Mouse (Mus musculus) mouse embryonic stem cell (cell line): ENCODE measurements at regions not wholly inside any gene's neighbourhood (a gene's known extent, or its start where the extent isn't known, plus 50 kb on each side); places are given as distances from the start of the nearest gene placed in this dataset.

Experiments used
- in situ Hi-C, 2 experiments: fragments of 300-500 bp; cut with MboI; formaldehyde crosslinking; loops; 1 replicate in 1 of 2; 3 replicates in 1 of 2; pipeline ENCODE4 v1.14.3; 2019 to 2020; ENCODE audit warnings: low sequenced_read_pairs in 2 of 2, low pct_unique_long_range_greater_than_20kb in 1 of 2, mixed read lengths in 1 of 2; ENCODE audit not compliant: unreplicated experiment in 1 of 2

GRCm38 (mm10) chr2:117511737-117512136 is 168.9 kb upstream of the Rasgrp1 start:
- in situ Hi-C loops = no loop called here

GRCm38 (mm10) chr2:117512551-117512950 is 169.8 kb upstream of the Rasgrp1 start:
- in situ Hi-C loops = no loop called here

DNA sequence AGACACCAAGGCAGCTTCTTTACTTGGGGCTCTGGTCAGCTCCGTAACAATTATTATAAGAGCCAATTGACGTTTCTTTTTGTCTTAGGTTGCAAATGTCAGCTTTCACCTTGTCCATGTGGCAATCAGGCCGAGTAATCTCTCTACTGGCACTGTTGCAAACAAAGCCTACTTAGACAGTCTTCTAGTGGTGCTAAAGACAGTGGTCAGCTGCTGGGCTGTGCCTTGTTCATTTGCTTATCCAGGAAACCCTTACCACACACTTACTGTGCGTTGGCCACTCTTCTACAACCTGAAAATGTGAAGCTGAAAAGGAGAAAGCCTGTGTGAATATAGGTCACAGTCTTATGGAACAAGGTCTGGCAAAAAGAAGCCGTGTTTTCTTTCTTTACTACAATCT is 181.6 kb upstream of the Rasgrp1 start:
- in situ Hi-C loops = no loop called here

DNA sequence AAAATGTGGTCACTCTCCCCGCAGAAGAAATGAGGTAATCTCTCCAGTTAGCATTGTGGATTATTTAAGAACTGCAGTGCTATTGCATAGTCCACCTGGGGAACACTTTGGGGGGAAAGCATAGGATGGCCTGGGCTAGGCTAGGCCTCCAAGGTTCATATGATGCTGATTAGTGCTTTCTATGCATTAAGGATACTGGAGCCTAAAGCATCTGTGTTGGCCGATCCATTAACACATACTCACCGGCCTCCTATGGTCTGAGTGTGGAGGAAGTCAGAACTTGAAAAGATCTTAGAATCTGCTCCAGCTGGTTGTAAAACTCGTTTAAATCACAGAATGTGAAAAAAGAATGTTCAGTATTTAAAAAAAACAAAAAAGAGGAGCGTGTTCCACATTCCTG is 196.1 kb upstream of the Rasgrp1 start:
- in situ Hi-C loops = loop anchor here in 1 of 2 experiments (25.0 kb wide), 2 partner anchors 573 to 698 kb away; partner anchors contain the start of gene Thbs1

GRCm38 (mm10) chr2:117539285-117539684 is 196.5 kb upstream of the Rasgrp1 start:
- in situ Hi-C loops = loop anchor here in 1 of 2 experiments (25.0 kb wide), 2 partner anchors 573 to 698 kb away; partner anchors contain the start of gene Thbs1

DNA sequence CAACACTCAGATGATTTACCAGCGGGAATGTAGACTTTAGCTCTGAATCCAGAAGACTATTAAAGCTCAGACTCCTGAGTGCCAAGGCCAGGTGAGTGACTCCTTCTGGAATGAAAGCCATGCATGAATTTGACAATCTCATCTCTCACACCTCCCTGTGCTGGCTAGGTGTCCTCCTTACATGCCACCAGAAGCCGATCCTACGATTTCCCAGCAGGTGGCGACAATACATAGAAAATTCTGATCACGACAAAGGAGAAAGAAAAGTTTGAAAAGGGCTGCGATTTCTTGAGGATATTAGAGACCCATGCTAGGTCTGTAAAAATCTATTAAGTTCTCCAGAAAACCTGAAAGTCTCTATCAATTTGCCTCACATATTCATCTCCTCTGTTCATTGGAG is 198.7 kb upstream of the Rasgrp1 start:
- in situ Hi-C loops = loop anchor here in 1 of 2 experiments (25.0 kb wide), 2 partner anchors 571 to 696 kb away; partner anchors contain the start of gene Thbs1

- in situ Hi-C loops = loop anchor here in 1 of 2 experiments (25.0 kb wide), 2 partner anchors 570 to 695 kb away; partner anchors contain the start of gene Thbs1
Measured at GRCm38 (mm10) chr2:117542298-117542697, 199.5 kb upstream of the Rasgrp1 start.

- in situ Hi-C loops = loop anchor here in 1 of 2 experiments (25.0 kb wide), 2 partner anchors 569 to 694 kb away; partner anchors contain the start of gene Thbs1
Measured at GRCm38 (mm10) chr2:117543301-117543782, 200.5 kb upstream of the Rasgrp1 start.

DNA sequence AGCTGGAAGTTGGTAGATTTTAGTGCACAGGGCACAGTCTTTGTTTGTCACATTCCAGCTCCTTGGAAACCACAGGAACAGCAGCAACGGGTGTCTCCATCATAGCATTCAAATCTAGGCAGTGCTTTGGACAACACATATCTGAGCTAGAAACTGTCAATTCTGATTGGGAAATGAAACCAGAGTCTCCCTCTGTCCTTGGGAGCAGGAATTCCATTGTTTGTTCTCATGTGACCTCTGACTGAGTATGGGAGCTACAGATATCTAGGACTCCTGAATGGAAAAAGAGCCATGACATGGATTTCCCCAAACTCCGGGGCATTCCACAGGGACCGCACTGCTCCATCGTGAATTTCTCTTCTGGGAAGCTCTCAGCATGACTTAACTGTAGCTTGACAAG is 205.5 kb upstream of the Rasgrp1 start:
- in situ Hi-C loops = loop anchor here in 1 of 2 experiments (25.0 kb wide), 2 partner anchors 564 to 689 kb away; partner anchors contain the start of gene Thbs1

DNA sequence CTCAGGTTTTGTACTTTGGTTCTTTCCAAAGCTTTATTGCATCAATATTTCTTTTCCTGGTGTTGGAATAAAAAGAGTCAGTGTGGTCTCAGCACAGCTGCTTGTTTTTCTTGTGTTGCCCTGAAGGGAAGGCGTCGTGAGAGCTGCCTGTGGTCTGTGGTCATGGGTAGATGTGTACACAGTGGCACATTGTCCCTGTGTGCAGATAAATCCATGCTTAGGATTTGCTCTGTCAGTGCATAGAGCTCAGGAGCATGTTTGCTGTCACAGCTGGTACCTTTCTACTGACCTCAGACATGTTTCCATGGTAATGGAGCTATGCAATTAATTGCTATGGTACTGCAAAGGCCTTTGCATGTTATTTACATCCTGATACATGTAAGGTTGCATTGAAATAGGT is 213.5 kb upstream of the Rasgrp1 start:
- in situ Hi-C loops = no loop called here

- in situ Hi-C loops = no loop called here
Measured at GRCm38 (mm10) chr2:117570987-117571386, 228.2 kb upstream of the Rasgrp1 start.

DNA sequence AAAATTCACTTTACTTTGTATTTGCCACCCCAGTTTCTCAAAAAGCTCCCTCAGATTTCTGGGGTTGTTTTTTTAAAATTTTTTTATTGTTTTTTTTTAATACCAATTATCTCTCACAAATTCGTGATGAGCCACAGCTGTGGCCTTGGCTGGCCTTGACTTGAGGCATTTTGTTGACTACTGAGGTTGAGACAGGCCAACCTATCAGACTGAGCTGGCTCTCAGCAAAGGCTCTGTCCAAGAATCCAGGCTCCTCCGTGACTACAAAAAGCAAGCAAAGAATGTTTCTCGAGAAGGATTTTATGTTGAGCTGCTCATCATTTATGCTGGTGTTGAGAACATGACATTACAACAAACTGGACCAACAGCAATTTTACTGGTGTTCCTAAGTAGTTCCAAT is 244.6 kb upstream of the Rasgrp1 start:
- in situ Hi-C loops = no loop called here

DNA sequence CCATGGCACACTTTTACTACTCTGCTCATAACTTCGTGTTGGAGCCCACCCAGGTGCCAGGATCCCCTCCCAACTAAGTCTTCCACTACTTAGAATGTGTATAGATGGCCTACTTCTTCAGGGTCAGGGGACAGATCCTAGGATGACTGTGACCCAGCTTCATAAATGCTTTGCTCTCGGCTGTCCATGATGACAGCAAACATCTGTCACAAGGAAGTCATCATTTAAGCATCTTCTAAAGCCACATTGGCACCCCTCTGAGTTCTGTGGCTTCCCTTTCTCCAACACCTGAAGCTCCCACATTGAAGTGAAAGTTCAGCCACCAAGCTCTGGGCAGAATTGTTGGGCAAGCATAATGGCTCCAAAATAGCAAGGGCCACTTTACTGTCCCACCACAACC is 252.2 kb upstream of the Rasgrp1 start:
- in situ Hi-C loops = no loop called here

DNA sequence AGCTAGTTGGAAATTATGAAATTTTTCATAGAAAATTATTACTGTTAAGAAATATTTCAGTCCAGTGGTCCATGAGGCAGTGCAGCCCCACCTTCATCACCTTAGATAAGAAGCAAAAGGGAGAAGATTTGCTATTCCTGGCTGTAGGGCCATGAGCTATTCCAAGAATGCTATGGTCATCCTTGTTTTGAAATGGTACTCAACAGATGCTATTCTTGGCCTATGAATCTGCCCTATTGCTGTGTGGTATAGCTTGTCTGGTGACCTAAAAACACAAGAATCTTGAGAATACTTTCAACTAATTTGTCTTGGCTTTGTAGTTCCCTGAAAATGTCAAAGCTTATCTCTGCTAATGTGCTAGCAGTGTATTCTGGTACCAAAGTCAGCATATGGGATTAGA is 254.8 kb upstream of the Rasgrp1 start:
- in situ Hi-C loops = no loop called here

DNA sequence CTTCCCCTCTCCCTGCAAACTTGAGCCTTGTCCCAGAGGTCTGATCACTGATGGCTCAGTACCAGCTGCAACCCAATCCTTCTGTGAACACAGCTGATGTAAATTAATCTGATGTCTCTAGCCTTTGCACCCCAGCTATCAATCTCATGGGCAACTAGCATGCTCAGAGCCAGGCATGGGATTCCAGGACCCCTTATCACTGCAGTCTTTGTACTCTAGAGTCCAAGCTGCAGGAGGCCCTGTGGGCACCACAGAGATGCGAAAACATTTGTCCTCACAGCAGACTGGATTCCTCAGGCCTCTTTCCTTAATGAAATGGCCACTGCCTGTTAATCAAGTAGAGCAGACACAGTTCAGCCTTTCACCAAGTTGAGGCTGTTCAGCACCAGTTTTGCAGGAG is 272.0 kb upstream of the Rasgrp1 start:
- in situ Hi-C loops = no loop called here

- in situ Hi-C loops = no loop called here
Measured at GRCm38 (mm10) chr2:117618063-117618462, 275.3 kb upstream of the Rasgrp1 start.

DNA sequence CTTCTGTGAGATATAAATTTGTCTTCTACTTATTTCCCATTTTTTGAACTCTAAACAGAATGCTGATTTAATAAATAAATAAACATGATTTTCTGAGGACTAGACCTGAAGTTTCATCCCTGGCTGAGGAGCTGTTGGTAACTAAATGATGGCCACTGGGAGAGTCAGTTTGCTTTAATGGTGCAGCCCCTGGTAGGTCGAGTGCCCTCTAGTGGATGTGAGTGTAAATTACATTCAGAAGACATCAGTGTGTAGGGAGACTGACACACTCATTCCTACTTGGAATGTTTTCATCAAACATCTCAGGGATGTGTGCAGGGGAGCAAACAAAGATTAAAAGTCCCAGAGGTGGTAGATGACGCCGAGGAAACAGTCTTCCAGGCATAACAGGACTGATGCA is 281.2 kb upstream of the Rasgrp1 start:
- in situ Hi-C loops = no loop called here

GRCm38 (mm10) chr2:117634906-117635305 is 292.1 kb upstream of the Rasgrp1 start:
- in situ Hi-C loops = no loop called here

- in situ Hi-C loops = no loop called here
Measured at GRCm38 (mm10) chr2:117637397-117637796, 294.6 kb upstream of the Rasgrp1 start.

- in situ Hi-C loops = no loop called here
Measured at GRCm38 (mm10) chr2:117652101-117652500, 309.3 kb upstream of the Rasgrp1 start.
